Mouse (Mus musculus) kidney, postnatal 0 days (tissue): ENCODE results near the gene Dmd. TPM values are rescaled to one million over a fixed set of nuclear protein-coding genes. Genes with fewer than 3 reads are reported as not detected.

Experiments
- ATAC-seq: fragments of 200-750 bp; cut with Nextera tagmentation; replicated peaks from 2 replicates; pipeline ENCODE4 v1.8.0; 2017; ENCODE audit warnings: low read depth, moderate number of reproducible peaks, moderate TSS enrichment, moderate library complexity; ENCODE audit not compliant: low FRiP score
- DNase-seq: peaks from one replicate; pipeline ENCODE4 v3.0.0-alpha.2; 2016; ENCODE audit warnings: low spot score
- H3K27ac ChIP-seq: fragments of 300-500 bp; sonication (generic); 2 replicates; pipeline ENCODE4 v1.5.1; 2014; ENCODE audit warnings: mild to moderate bottlenecking
- H3K27me3 ChIP-seq: fragments of 300-500 bp; sonication (generic); 2 replicates; pipeline ENCODE4 v1.6.1; 2014; ENCODE audit warnings: low read length, mixed read lengths; ENCODE audit not compliant: insufficient read depth
- H3K36me3 ChIP-seq: fragments of 300-500 bp; sonication (generic); 2 replicates; pipeline ENCODE4 v1.6.1; 2014; ENCODE audit warnings: low read length, mixed read lengths; ENCODE audit not compliant: insufficient read depth
- H3K4me1 ChIP-seq: fragments of 300-500 bp; sonication (generic); replicated peaks from 2 replicates; pipeline ENCODE4 v1.6.1; 2014; ENCODE audit warnings: antibody characterized with exemption, low read length, mixed read lengths; ENCODE audit not compliant: insufficient read depth
- H3K4me2 ChIP-seq: fragments of 300-500 bp; sonication (generic); 2 replicates; pipeline ENCODE4 v1.6.1; 2014; ENCODE audit warnings: mild to moderate bottlenecking, low read length, moderate library complexity, mixed read lengths
- H3K4me3 ChIP-seq: fragments of 300-500 bp; sonication (generic); replicated peaks from 2 replicates; pipeline ENCODE4 v1.5.1; 2014; ENCODE audit warnings: low read depth, low read length
- H3K9ac ChIP-seq: fragments of 300-500 bp; sonication (generic); 2 replicates; pipeline ENCODE4 v1.6.1; 2014; ENCODE audit warnings: low read depth, low read length
- H3K9me3 ChIP-seq: fragments of 300-500 bp; sonication (generic); replicated peaks from 2 replicates; pipeline ENCODE4 v1.6.1; 2016; ENCODE audit warnings: low read length, inconsistent platforms, mixed read lengths
- CTCF ChIP-seq: IDR thresholded peaks from 2 replicates; pipeline ENCODE4 v1.5.1; 2016; ENCODE audit warnings: antibody characterized with exemption, low read depth, mild to moderate bottlenecking, moderate library complexity
- WGBS: fragments of 180-500 bp; shearing (Covaris S2); extraction: QIAGEN DNeasy Blood & Tissue Kit; methylation state at CpG from one replicate; pipeline ENCODE4 v1.1.7; 2014; 5-methylcytosine and 5-hydroxymethylcytosine counted together
- polyA plus RNA-seq: library from polyadenylated mRNA; unstranded; fragments of >200 nt; fragmentation: Nextera tagmentation; extraction: Ambion mirVana; gene quantifications from 2 replicates; pipeline ENCODE4 v1.2.1, GENCODE M21; 2015

Gene Dmd
- polyA plus RNA-seq, 1 experiment from 2014 or later: 16.4 TPM

DNA sequence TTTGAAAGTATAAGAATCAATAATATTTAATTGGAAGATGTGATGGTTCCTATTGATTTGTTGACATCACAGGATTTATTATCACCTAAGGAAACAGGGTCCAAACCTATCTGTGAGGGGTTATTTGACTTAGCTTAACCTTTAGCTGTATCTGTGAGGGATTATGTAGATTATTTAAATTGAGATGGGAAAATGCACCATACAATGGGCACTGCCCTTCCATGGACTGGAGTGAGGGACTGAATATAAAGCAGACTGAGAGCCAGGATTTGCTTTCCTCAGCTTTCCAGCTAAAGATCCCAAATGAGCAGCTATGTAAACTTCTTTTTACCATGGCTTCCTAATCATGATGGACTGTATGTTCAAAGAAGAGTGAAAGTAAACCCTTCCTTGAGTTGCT is 1496.0 kb downstream of the Dmd start:
- H3K9me3 ChIP-seq: no peaks in the 10 kb centered on the region
- no peak overlapping the region for H3K4me3 ChIP-seq
- no peak overlapping the region for H3K4me2 ChIP-seq
- no peak for TF ChIP-seq CTCF
- H3K9ac ChIP-seq: no peak overlapping the region
- no peak overlapping the region for H3K27ac ChIP-seq
- H3K36me3 ChIP-seq: no peaks in the 10 kb centered on the region
- no peaks in the 10 kb centered on the region for H3K27me3 ChIP-seq
- ATAC-seq (no peak), DNase-seq (no peak)
- H3K4me1 ChIP-seq: no peaks in the 10 kb centered on the region

DNA sequence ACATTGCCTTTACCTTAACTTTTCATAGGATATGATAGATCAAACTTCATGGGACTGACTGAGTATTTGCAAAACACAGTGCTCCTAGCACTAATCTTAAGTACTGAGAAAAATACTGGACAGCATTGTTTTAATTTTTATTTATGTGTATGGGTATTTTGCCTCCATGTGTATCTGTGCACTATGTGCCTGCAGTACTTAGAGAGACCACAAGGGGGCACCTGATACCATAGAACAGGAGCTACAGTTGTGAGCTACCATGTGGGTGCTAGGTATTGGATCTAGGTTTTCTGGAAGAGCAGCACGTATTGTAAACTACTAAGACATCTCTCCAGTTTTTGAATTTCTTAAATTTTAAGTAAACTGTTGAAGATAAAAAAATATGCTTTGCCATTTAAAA is 1505.8 kb downstream of the Dmd start:
- Histone ChIP-seq H3K9me3 (no peaks in the 10 kb centered on the region), H3K27ac (no peak overlapping the region), H3K36me3 (no peaks in the 10 kb centered on the region), H3K4me3 (no peak overlapping the region), H3K9ac (no peak overlapping the region), H3K4me2 (no peak overlapping the region), H3K4me1 (no peaks in the 10 kb centered on the region), H3K27me3 (no peaks in the 10 kb centered on the region)
- 93% methylated on average over 1 of the region's 1 CpGs for WGBS
- DNase-seq: no peak
- TF ChIP-seq CTCF: peak; percentile 58; the same call in 1 of the 2 replicates
- ATAC-seq: no peak

DNA sequence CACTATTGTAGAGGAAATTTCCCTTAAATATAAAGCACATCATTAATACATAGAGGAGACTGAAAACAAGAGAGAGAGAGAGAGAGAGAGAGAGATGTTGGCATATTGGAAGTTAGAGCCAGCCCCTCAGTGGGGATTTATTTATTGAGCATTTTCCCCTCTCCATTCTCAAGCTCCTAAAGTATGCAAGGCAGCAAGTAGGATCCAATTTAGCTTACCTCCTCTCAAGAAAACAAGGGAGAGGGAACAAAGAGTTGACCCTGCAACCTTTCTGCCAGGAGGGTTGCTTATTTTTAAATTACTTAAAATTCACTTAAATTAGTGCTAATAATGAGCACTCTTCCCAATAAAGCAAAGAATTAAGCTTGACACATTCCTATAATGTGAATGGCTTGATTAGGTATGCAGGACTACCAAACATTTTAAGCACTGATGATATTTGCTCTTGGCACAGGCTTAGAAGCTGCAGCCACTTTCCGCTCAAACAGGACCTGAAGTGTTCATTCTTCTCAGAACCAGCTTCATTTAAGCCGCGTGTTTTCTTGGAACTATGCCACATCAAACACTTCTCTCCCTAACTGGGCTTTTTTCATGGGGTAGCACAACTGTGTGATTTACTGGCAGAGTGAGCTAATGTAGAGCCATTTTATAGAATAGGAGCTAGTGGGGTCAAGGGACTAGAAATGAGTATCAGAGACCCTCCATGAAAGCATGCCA is 1566.1 kb downstream of the Dmd start:
- Histone ChIP-seq H3K9ac (no peak overlapping the region), H3K27ac (no peak overlapping the region), H3K4me1 (no peaks in the 10 kb centered on the region), H3K9me3 (no peaks in the 10 kb centered on the region), H3K4me3 (no peak overlapping the region), H3K27me3 (no peaks in the 10 kb centered on the region), H3K36me3 (no peaks in the 10 kb centered on the region), H3K4me2 (no peak overlapping the region)
- TF ChIP-seq CTCF: no peak
- WGBS: 72% methylated on average over 3 of the region's 3 CpGs
- DNase-seq (no peak), ATAC-seq (no peak)

DNA sequence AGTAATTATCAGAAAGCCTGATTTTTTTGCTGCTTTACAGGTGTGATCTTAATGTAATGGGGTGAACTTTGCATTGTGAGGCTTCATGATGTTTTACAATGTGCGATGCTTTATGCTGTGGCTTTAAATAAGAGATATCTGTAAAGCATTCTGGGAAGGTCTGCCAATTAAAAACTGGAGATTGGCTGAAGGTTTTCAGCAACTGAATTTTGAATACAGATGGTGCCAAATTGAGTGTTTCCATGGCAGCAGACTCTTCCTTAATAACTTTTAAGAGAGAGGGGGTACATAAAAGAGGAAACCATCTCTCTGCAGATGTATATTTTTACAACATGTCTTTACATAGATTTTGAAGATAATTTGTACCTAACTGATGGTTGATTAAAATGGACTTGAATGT is 1603.3 kb downstream of the Dmd start:
- no peak overlapping the region for H3K9ac ChIP-seq
- DNase-seq (no peak), ATAC-seq (no peak)
- H3K4me1 ChIP-seq: no peaks in the 10 kb centered on the region
- 73% methylated on average over 1 of the region's 1 CpGs for WGBS
- no peak overlapping the region for H3K4me2 ChIP-seq
- no peak overlapping the region for H3K27ac ChIP-seq
- H3K4me3 ChIP-seq: no peak overlapping the region
- H3K36me3 ChIP-seq: no peaks in the 10 kb centered on the region
- no peaks in the 10 kb centered on the region for H3K27me3 ChIP-seq
- no peaks in the 10 kb centered on the region for H3K9me3 ChIP-seq
- TF ChIP-seq CTCF: no peak

DNA sequence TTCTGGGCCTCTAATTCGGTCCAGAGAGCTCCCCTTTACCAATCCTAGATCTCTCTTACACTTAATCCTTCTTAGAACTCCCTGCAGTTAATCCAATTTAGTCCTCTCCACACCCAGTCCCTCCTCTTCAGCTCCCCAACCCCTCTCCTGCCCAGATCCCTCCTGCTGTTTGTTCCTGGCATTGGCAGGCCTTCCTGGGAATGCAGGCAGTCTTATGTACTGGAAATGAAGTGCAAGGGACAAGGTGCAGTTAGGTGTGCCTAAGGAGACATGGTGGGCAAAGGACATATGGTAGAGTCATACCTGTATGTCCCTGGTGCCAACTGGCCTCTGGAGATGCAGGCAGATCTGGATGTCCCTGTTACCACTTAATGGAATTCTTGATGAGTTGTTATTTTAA is 1604.8 kb downstream of the Dmd start:
- 11% methylated on average over 1 of the region's 1 CpGs for WGBS
- no peaks in the 10 kb centered on the region for H3K9me3 ChIP-seq
- TF ChIP-seq CTCF: no peak
- H3K4me1 ChIP-seq: no peaks in the 10 kb centered on the region
- H3K9ac ChIP-seq: no peak overlapping the region
- no peaks in the 10 kb centered on the region for H3K36me3 ChIP-seq
- no peak overlapping the region for H3K4me2 ChIP-seq
- no peak overlapping the region for H3K27ac ChIP-seq
- ATAC-seq (no peak), DNase-seq (no peak)
- H3K27me3 ChIP-seq: no peaks in the 10 kb centered on the region
- H3K4me3 ChIP-seq: no peak overlapping the region

DNA sequence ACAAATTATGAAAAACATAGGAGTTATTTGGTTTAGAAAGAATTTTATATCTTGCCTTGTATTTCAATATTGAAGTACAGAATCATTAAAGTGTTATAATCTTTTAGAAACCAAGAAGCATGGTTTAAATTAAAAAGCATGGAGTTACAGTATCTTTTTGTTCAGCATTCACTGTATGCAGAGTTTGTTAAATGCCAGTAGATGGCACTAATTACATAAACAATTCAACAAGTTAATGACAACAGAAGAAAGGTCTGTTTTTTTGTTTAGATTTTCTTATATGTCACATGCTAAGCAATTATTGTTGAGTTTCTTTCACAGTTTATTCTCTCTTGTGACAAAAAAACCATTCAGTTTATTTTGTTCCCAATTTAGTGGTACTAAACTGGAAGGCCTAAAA is 1649.8 kb downstream of the Dmd start:
- Histone ChIP-seq H3K4me1 (no peaks in the 10 kb centered on the region), H3K36me3 (no peaks in the 10 kb centered on the region), H3K9me3 (no peaks in the 10 kb centered on the region), H3K27me3 (no peaks in the 10 kb centered on the region), H3K4me2 (no peak overlapping the region), H3K9ac (no peak overlapping the region), H3K4me3 (no peak overlapping the region), H3K27ac (no peak overlapping the region)
- ATAC-seq: no peak
- peak; percentile 22 for DNase-seq
- TF ChIP-seq CTCF: peak; percentile 49

DNA sequence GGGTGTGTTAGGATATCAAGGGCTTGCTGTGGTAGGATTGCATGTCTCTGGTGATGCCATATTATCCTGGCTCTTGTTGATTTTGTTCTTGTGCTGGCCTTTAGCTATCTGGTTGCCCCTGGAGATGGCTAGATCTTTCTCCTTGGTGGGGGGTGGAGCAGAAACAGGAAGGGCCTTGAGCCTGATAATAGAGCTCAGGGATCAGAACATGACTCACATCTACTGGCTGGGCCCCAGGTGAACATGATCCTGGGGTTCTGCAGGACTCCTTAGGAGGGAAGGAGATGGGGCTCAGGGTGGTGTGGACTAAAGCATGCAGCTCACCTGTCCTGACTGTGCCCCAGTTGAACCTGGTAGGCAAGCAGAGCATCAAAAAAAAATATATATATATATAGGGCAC is 1691.8 kb downstream of the Dmd start:
- H3K36me3 ChIP-seq: no peaks in the 10 kb centered on the region
- ATAC-seq: no peak
- H3K27me3 ChIP-seq: no peaks in the 10 kb centered on the region
- no peak overlapping the region for H3K27ac ChIP-seq
- H3K9me3 ChIP-seq: no peaks in the 10 kb centered on the region
- H3K9ac ChIP-seq: no peak overlapping the region
- no peak overlapping the region for H3K4me2 ChIP-seq
- no peak for TF ChIP-seq CTCF
- no peak overlapping the region for H3K4me3 ChIP-seq
- DNase-seq: no peak
- H3K4me1 ChIP-seq: no peaks in the 10 kb centered on the region
